Mouse (Mus musculus) hematopoietic multipotent progenitor cell, adult 10-12 weeks (in vitro differentiated cells): ENCODE measurements around the gene Rhox3h. TPM values are rescaled to one million over a fixed set of nuclear protein-coding genes. Genes with fewer than 3 reads are reported as not detected.

Experiments used
- polyA plus RNA-seq: library from polyadenylated mRNA; stranded (reverse); fragments of >175 nt; gene quantifications from 2 replicates; pipeline ENCODE4 v1.2.3, GENCODE M21; 2012; ENCODE audit warnings: low replicate concordance

The Rhox3h gene
- not detected in 2 replicates for polyA plus RNA-seq

GRCm38 (mm10) chrX:37668664-37669063 is at the start of gene Rhox3h:
Gene Rhox3h (minus strand): TSS chrX:37668764.

GRCm38 (mm10) chrX:37673177-37673576 is 4.6 kb upstream of the Rhox3h start, which contains the start of gene Rhox2h:
Gene Rhox2h (minus strand): TSS chrX:37673277.

GRCm38 (mm10) chrX:37651227-37651626 is 17.3 kb downstream of the Rhox3h start, which contains the start of gene Rhox4g:
Gene Rhox4g (minus strand): TSS chrX:37651327.

GRCm38 (mm10) chrX:37643370-37643769 is 25.2 kb downstream of the Rhox3h start, which contains the start of gene Rhox2g:
Gene Rhox2g (minus strand): TSS chrX:37643470.

GRCm38 (mm10) chrX:37628512-37628911 is 40.1 kb downstream of the Rhox3h start, which contains the start of gene Rhox3g:
Gene Rhox3g (minus strand): TSS chrX:37628612.

Other genes with a start within 250 kb of the Rhox3h start
- not detected in 2 replicates for gene Rhox4b, start 236.3 kb downstream of the Rhox3h start, polyA plus RNA-seq
- gene Rhox2c, start 215.1 kb downstream of the Rhox3h start, polyA plus RNA-seq = not detected in 2 replicates
- not detected in 2 replicates for gene Rhox3c, start 210.2 kb downstream of the Rhox3h start, polyA plus RNA-seq
- not detected in 2 replicates for gene Rhox4c, start 188.4 kb downstream of the Rhox3h start, polyA plus RNA-seq
- gene Rhox2d, start 175.3 kb downstream of the Rhox3h start, polyA plus RNA-seq = not detected in 2 replicates
- not detected in 2 replicates for gene Rhox4d, start 154.4 kb downstream of the Rhox3h start, polyA plus RNA-seq
- not detected in 2 replicates for gene Rhox2e, start 138.3 kb downstream of the Rhox3h start, polyA plus RNA-seq
- not detected in 2 replicates for gene Rhox3e, start 126.7 kb downstream of the Rhox3h start, polyA plus RNA-seq
- not detected in 2 replicates for gene Rhox4e, start 111.4 kb downstream of the Rhox3h start, polyA plus RNA-seq
- not detected in 2 replicates for gene Rhox2f, start 97.4 kb downstream of the Rhox3h start, polyA plus RNA-seq
- gene Rhox3f, start 87.8 kb downstream of the Rhox3h start, polyA plus RNA-seq = not detected in 2 replicates
- gene Rhox4f, start 61.1 kb downstream of the Rhox3h start, polyA plus RNA-seq = not detected in 2 replicates
- gene Rhox3g, start 40.2 kb downstream of the Rhox3h start, polyA plus RNA-seq = not detected in 2 replicates
- not detected in 2 replicates for gene Rhox2g, start 25.3 kb downstream of the Rhox3h start, polyA plus RNA-seq
- gene Rhox4g, start 17.4 kb downstream of the Rhox3h start, polyA plus RNA-seq = not detected in 2 replicates
- gene Rhox2h, start 4.5 kb upstream of the Rhox3h start, polyA plus RNA-seq = not detected in 2 replicates
- gene Rhox5, start 136.1 kb upstream of the Rhox3h start, polyA plus RNA-seq = 0.21 TPM in 1 of 2 replicates, not detected in the other
- not detected in 2 replicates for gene Rhox6, start 158.1 kb upstream of the Rhox3h start, polyA plus RNA-seq
- not detected in 2 replicates for gene Rhox7a, start 162.9 kb upstream of the Rhox3h start, polyA plus RNA-seq
- not detected in 2 replicates for gene Rhox8, start 210.2 kb upstream of the Rhox3h start, polyA plus RNA-seq
- gene Rhox7b, start 228.5 kb upstream of the Rhox3h start, polyA plus RNA-seq = not detected in 2 replicates
- gene Rhox9, start 233.0 kb upstream of the Rhox3h start, polyA plus RNA-seq = 0.07 TPM in 1 of 2 replicates, not detected in the other